Mouse (Mus musculus) liver, postnatal 0 days (tissue): ENCODE data around the gene Tnfrsf12a. TPM values are rescaled to one million over a fixed set of nuclear protein-coding genes. Genes with fewer than 3 reads are reported as not detected.

Source experiments
- ATAC-seq: fragments of 200-750 bp; cut with Nextera tagmentation; 2 replicates; pipeline ENCODE4 v1.8.0; 2017; ENCODE audit warnings: mild to moderate bottlenecking, moderate library complexity
- DNase-seq: peaks from one replicate; pipeline ENCODE4 v3.0.0-alpha.2; 2016
- H3K27ac ChIP-seq: fragments of 300-500 bp; sonication (generic); 2 replicates; pipeline ENCODE4 v1.5.1; 2014; ENCODE audit warnings: antibody characterized with exemption, moderate library complexity, mild to moderate bottlenecking, low read depth
- H3K27me3 ChIP-seq: fragments of 300-500 bp; sonication (generic); 2 replicates; pipeline ENCODE4 v1.6.1; 2014; ENCODE audit warnings: low read length, control low read depth, mixed read lengths; ENCODE audit not compliant: insufficient read depth
- H3K36me3 ChIP-seq: fragments of 300-500 bp; sonication (generic); replicated peaks from 2 replicates; pipeline ENCODE4 v1.6.1; 2014; ENCODE audit warnings: mild to moderate bottlenecking, control low read depth, low read length, moderate library complexity, mixed read lengths; ENCODE audit not compliant: insufficient read depth
- H3K4me1 ChIP-seq: fragments of 300-500 bp; sonication (generic); 2 replicates; pipeline ENCODE4 v1.6.1; 2014; ENCODE audit warnings: antibody characterized with exemption, mild to moderate bottlenecking, control low read depth; ENCODE audit not compliant: insufficient read depth
- H3K4me2 ChIP-seq: fragments of 300-500 bp; sonication (generic); 2 replicates; pipeline ENCODE4 v1.6.1; 2014; ENCODE audit warnings: low read depth, mild to moderate bottlenecking, low read length, moderate library complexity, mixed read lengths
- H3K4me3 ChIP-seq: fragments of 300-500 bp; sonication (generic); 2 replicates; pipeline ENCODE4 v1.5.1; 2014; ENCODE audit warnings: low read depth, low read length
- H3K9ac ChIP-seq: fragments of 300-500 bp; sonication (generic); replicated peaks from 2 replicates; pipeline ENCODE4 v1.6.1; 2014; ENCODE audit warnings: mild to moderate bottlenecking, moderate library complexity
- H3K9me3 ChIP-seq: fragments of 300-500 bp; sonication (generic); 2 replicates; pipeline ENCODE4 v1.6.1; 2016; ENCODE audit warnings: mild to moderate bottlenecking, control low read depth, low read length, mixed read lengths
- CTCF ChIP-seq: sonication (generic); IDR thresholded peaks from 2 replicates; pipeline ENCODE4 v1.5.1; 2016; ENCODE audit warnings: antibody characterized with exemption, low read depth
- EP300 ChIP-seq: IDR thresholded peaks from 2 replicates; pipeline ENCODE4 v1.6.1; 2016; ENCODE audit warnings: antibody characterized with exemption, low read depth, mild to moderate bottlenecking
- WGBS: fragments of 180-500 bp; shearing (Covaris S2); extraction: QIAGEN DNeasy Blood & Tissue Kit; methylation state at CpG from one replicate; pipeline ENCODE4 v1.1.7; 2014; ENCODE audit not compliant: insufficient replicate concordance; 5-methylcytosine and 5-hydroxymethylcytosine counted together
- polyA plus RNA-seq: library from polyadenylated mRNA; unstranded; fragments of >200 nt; fragmentation: Nextera tagmentation; extraction: Ambion mirVana; gene quantifications from 2 replicates; pipeline ENCODE4 v1.2.1, GENCODE M21; 2015

Gene Tnfrsf12a
- polyA plus RNA-seq, 1 experiment from 2014 or later = 29.7 TPM

- H3K4me3 ChIP-seq = no peak overlapping the region
- H3K36me3 ChIP-seq = no peaks in the 10 kb centered on the region
- no peak overlapping the region for H3K9ac ChIP-seq
- no peaks in the 10 kb centered on the region for H3K9me3 ChIP-seq
- peaks cover 30% of the 10 kb centered on the region for H3K27me3 ChIP-seq
- no peak overlapping the region for H3K27ac ChIP-seq
- no peak overlapping the region for H3K4me2 ChIP-seq
- DNase-seq (no peak), ATAC-seq (no peak)
- H3K4me1 ChIP-seq = 0 out of 2 replicates have a peak, but pooled peaks cover 5% of the 10 kb centered on the region
- TF ChIP-seq EP300 (no peak), CTCF (no peak)
- 69% methylated on average over 3 of the region's 3 CpGs for WGBS
Observed at GRCm38 (mm10) chr17:23658450-23658849, 18.8 kb downstream of the Tnfrsf12a start.

GRCm38 (mm10) chr17:23654410-23654809 is 22.9 kb downstream of the Tnfrsf12a start:
- ATAC-seq (no peak), DNase-seq (no peak)
- 44% methylated on average over 2 of the region's 2 CpGs for WGBS
- H3K4me3 ChIP-seq = no peak overlapping the region
- H3K27me3 ChIP-seq = 0 out of 2 replicates have a peak, but pooled peaks cover under 1% of the 10 kb centered on the region
- no peaks in the 10 kb centered on the region for H3K36me3 ChIP-seq
- TF ChIP-seq CTCF (no peak), EP300 (no peak)
- no peak overlapping the region for H3K4me2 ChIP-seq
- H3K4me1 ChIP-seq = no peaks in the 10 kb centered on the region
- no peak overlapping the region for H3K27ac ChIP-seq
- no peaks in the 10 kb centered on the region for H3K9me3 ChIP-seq
- no peak overlapping the region for H3K9ac ChIP-seq

DNA sequence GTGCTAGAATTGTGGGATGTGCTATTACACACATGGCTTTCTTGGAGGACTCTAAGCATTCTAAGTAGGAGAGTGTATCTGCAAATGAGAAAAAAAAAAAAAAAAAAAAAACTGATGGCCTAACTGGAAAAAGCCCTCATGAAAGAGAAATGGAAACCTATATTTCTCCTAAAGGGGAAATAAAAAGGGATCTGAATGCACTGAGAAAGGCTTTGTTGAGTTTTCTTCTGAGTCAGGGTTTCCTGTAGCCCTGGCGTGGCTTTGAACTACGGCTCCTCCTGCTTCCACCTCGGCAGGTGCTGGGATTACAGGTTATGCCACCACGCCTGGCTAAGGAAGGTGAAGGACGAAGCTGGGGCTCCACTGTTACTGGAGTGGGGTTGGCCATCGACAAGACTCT is 23.3 kb downstream of the Tnfrsf12a start:
- WGBS = 41% methylated on average over 6 of the region's 6 CpGs
- Histone ChIP-seq H3K4me2 (no peak overlapping the region), H3K27me3 (no peaks in the 10 kb centered on the region), H3K36me3 (no peaks in the 10 kb centered on the region), H3K9me3 (no peaks in the 10 kb centered on the region), H3K4me3 (no peak overlapping the region), H3K27ac (no peak overlapping the region), H3K9ac (no peak overlapping the region), H3K4me1 (no peaks in the 10 kb centered on the region)
- ATAC-seq (no peak), DNase-seq (no peak)
- TF ChIP-seq CTCF = no peak
- TF ChIP-seq EP300 = no peak

GRCm38 (mm10) chr17:23653324-23653723 is 23.9 kb downstream of the Tnfrsf12a start:
- TF ChIP-seq CTCF = no peak
- no peak for TF ChIP-seq EP300
- Histone ChIP-seq H3K36me3 (no peaks in the 10 kb centered on the region), H3K4me1 (no peaks in the 10 kb centered on the region), H3K27me3 (no peaks in the 10 kb centered on the region), H3K27ac (no peak overlapping the region), H3K4me3 (no peak overlapping the region), H3K4me2 (no peak overlapping the region), H3K9ac (no peak overlapping the region), H3K9me3 (no peaks in the 10 kb centered on the region)
- ATAC-seq (no peak), DNase-seq (no peak)
- WGBS = 57% methylated on average over 1 of the region's 2 CpGs

GRCm38 (mm10) chr17:23651363-23651762 is 25.9 kb downstream of the Tnfrsf12a start:
- no peak overlapping the region for H3K4me3 ChIP-seq
- no peak for TF ChIP-seq CTCF
- TF ChIP-seq EP300 = no peak
- no peak overlapping the region for H3K9ac ChIP-seq
- DNase-seq (no peak), ATAC-seq (no peak)
- WGBS = 70% methylated on average over 6 of the region's 6 CpGs
- no peaks in the 10 kb centered on the region for H3K4me1 ChIP-seq
- H3K4me2 ChIP-seq = no peak overlapping the region
- H3K27me3 ChIP-seq = 0 out of 2 replicates have a peak, but pooled peaks cover 4% of the 10 kb centered on the region
- H3K9me3 ChIP-seq = no peaks in the 10 kb centered on the region
- no peak overlapping the region for H3K27ac ChIP-seq
- H3K36me3 ChIP-seq = no peaks in the 10 kb centered on the region

- H3K27ac ChIP-seq = no peak overlapping the region
- H3K27me3 ChIP-seq = peaks cover 24% of the 10 kb centered on the region
- no peaks in the 10 kb centered on the region for H3K9me3 ChIP-seq
- no peak overlapping the region for H3K4me2 ChIP-seq
- H3K36me3 ChIP-seq = no peaks in the 10 kb centered on the region
- no peaks in the 10 kb centered on the region; the same call in 1 of the 2 replicates for H3K4me1 ChIP-seq
- DNase-seq (no peak), ATAC-seq (no peak)
- H3K9ac ChIP-seq = no peak overlapping the region
- TF ChIP-seq EP300 = no peak
- no peak for TF ChIP-seq CTCF
- no peak overlapping the region for H3K4me3 ChIP-seq
- WGBS = 47% methylated on average over 10 of the region's 10 CpGs
Observed at GRCm38 (mm10) chr17:23645894-23646293, 31.4 kb downstream of the Tnfrsf12a start.
